Mouse (Mus musculus) lung, postnatal 0 days (tissue): ENCODE results near the gene Cacna1s.

Source experiments
- CTCF ChIP-seq: IDR thresholded peaks from 2 replicates; pipeline ENCODE4 v1.5.1; 2016; ENCODE audit warnings: antibody characterized with exemption, mild to moderate bottlenecking
- EP300 ChIP-seq: IDR thresholded peaks from 2 replicates; pipeline ENCODE4 v1.6.1; 2016; ENCODE audit warnings: antibody characterized with exemption, mild to moderate bottlenecking, control low read depth

- TF ChIP-seq EP300 (no peak), CTCF (no peak)
Measured at GRCm38 (mm10) chr1:136010247-136010646, 42.3 kb upstream of the Cacna1s start.
